Mouse (Mus musculus): ENCODE measurements around the gene 2310011J03Rik. TPM values are rescaled to one million over a fixed set of nuclear protein-coding genes. Genes with fewer than 3 reads are reported as not detected.

The 2310011J03Rik gene
- polyA plus RNA-seq, 1 experiment from 2014 or later, result 54.4 TPM

DNA sequence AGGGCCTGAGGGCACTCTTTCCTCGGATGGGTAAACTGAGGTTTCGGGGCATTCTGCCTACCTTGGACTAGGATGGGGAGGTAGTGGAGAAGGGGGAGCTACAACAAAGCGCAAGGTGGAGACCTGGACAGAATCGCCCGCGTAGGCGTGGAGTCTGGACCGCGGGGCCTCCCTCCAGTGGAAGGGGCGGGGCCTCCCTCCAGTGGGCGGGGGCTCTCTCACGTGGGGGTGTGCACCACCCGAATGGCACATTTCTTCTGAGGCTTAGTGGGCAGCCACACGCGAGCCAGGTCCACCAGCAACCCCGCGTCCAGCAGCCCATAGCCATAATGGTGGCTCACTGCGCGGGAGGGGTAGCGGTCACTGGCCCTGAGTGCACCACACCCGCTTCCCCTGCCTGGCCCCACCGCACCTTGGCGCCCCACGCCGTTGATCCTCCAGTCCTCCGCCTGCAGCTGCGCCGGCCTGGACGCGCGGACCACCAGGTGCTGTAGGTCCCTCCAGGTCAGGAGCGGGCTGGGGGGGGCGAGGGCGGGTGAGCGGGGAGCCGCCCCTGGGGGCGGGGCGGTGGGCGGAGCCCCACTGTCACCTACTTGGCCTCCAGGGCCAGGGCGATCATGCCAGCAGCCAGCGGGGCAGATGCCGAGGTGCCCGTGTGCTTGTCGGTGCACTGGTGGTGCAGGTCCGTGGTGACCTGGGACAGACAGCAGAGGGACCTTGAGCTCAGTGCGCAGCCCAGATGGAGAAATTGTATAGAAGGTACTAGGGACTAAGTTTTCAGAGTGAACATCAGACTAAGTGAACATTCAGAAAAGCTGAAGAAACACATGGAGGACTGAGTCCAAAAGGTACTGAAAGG, 3.2 kb upstream of the 2310011J03Rik start:
- ATAC-seq (ENCODE audit: insufficient number of reproducible peaks, low FRiP score, low TSS enrichment, low read depth), result peak; percentile 16; the same call in 1 of the 2 replicates
- H3K27me3 ChIP-seq, result 0 out of 2 replicates have a peak, but pooled peaks cover 3% of the 10 kb centered on the region
- under 1% methylated on average over 41 of the region's 46 CpGs for WGBS

GRCm38 (mm10) chr10:80322811-80323211, 2.5 kb upstream of the 2310011J03Rik start:
- no peak for ATAC-seq (ENCODE audit: insufficient number of reproducible peaks, low FRiP score, low TSS enrichment, low read depth)
- WGBS, result 2% methylated on average over 28 of the region's 28 CpGs
- Histone ChIP-seq H3K4me2 (peak overlapping the region; percentile 97), H3K27me3 (peaks cover 4% of the 10 kb centered on the region), H3K27ac (peak overlapping the region; percentile 14; the same call in 1 of the 2 replicates), H3K36me3 (peaks cover 16% of the 10 kb centered on the region), H3K4me1 (peaks cover 41% of the 10 kb centered on the region), H3K9me3 (no peaks in the 10 kb centered on the region), H3K9ac (peak overlapping the region; percentile 46), H3K4me3 (peak overlapping the region; percentile 55)

More for the DNA sequence above, 3.2 kb upstream of the 2310011J03Rik start:
- no peaks in the 10 kb centered on the region for H3K9me3 ChIP-seq
- no peak overlapping the region; the same call in 1 of the 2 replicates for H3K27ac ChIP-seq
- H3K36me3 ChIP-seq, result peaks cover 9% of the 10 kb centered on the region
- H3K4me1 ChIP-seq, result peaks cover 41% of the 10 kb centered on the region
- peak overlapping the region; percentile 97 for H3K4me2 ChIP-seq
- peak overlapping the region; percentile 46 for H3K9ac ChIP-seq
- peak overlapping the region; percentile 55 for H3K4me3 ChIP-seq

DNA sequence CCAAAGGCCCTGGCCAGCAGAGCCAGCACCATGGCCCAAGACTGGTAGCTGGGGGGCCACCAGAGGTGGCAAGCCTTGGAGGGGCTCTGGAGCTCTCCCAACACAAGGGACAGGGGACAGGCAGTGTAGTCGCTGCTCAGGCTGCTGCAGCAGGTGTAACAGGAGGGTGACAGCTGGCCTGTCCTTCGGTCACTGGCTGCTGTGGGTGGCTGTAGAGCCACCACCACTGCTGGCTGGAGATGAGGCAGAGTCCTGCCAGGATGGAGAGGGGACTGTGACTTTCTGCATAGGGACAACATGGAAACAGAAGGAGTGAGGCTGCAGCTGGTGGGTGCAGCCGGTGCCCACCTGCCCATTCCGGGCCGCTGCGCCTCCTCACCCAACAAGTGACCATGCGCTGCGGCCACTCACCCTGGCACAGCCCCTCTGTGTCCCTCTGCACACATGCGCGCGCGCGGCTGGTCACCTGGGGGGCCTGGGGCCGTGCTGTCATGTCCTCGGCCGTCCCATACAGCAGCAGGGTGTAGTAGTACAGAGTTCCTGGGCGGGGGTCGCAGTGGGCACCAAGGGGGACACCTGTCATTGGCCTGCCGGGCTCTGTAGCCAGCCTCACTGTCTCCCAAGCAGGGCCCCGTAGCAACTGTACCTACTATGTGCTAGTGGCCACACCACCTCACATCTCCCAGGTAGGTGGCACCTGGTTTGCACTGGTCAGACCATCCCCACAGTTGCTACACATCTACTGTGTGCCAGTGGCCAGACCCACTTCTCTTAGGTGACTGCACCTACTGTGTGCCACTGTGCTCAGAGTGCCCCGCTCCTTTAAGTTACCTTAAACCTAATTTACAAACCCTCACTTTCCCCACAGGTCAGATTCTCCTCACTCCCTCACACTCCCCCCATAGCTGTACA, 1.6 kb upstream of the 2310011J03Rik start:
- H3K27me3 ChIP-seq, result peaks cover 13% of the 10 kb centered on the region
- WGBS, result 90% methylated on average over 21 of the region's 21 CpGs
- no peak for ATAC-seq (ENCODE audit: insufficient number of reproducible peaks, low FRiP score, low TSS enrichment, low read depth)
- no peak overlapping the region for H3K9ac ChIP-seq
- peak overlapping the region; percentile 97 for H3K4me2 ChIP-seq
- H3K27ac ChIP-seq, result peak overlapping the region; percentile 11; the same call in 1 of the 2 replicates
- H3K4me1 ChIP-seq, result peaks cover 41% of the 10 kb centered on the region
- peak overlapping the region; percentile 55; the same call in 1 of the 2 replicates for H3K4me3 ChIP-seq
- H3K36me3 ChIP-seq, result peaks cover 21% of the 10 kb centered on the region
- H3K9me3 ChIP-seq, result no peaks in the 10 kb centered on the region

- peaks cover 21% of the 10 kb centered on the region for H3K27me3 ChIP-seq
- no peak for ATAC-seq (ENCODE audit: insufficient number of reproducible peaks, low FRiP score, low TSS enrichment, low read depth)
- H3K36me3 ChIP-seq, result peaks cover 21% of the 10 kb centered on the region
- H3K4me2 ChIP-seq, result no peak overlapping the region
- H3K9ac ChIP-seq, result no peak overlapping the region
- H3K27ac ChIP-seq, result no peak overlapping the region
- H3K9me3 ChIP-seq, result no peaks in the 10 kb centered on the region
- no peak overlapping the region for H3K4me3 ChIP-seq
- H3K4me1 ChIP-seq, result peaks cover 42% of the 10 kb centered on the region
- WGBS, result 76% methylated on average over 6 of the region's 6 CpGs
Observed at GRCm38 (mm10) chr10:80321014-80321669, 805 bp upstream of the 2310011J03Rik start.

DNA sequence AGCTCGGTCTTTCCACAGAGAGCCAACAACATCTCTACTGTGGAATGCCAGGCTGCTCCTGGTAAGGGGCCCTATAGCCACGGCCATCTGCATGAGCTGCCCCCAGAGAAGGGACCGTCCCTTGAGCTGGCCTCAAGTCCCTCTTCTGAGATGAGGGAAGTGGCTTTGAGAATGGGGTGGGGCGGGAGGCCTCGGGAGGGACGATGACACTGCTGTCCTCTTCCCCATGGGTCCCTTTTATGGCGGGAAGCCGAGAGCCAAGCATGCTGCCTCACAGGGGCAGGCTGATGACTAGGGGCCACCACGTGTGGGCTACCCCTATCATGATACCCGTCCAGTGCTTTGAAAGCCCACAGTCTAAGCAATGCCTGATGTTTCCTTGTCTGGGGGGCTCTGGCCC, 3.3 kb downstream of the 2310011J03Rik start:
- peaks cover 45% of the 10 kb centered on the region for H3K4me1 ChIP-seq
- H3K9me3 ChIP-seq, result no peaks in the 10 kb centered on the region
- H3K27me3 ChIP-seq, result peaks cover 59% of the 10 kb centered on the region
- no peak for ATAC-seq (ENCODE audit: insufficient number of reproducible peaks, low FRiP score, low TSS enrichment, low read depth)
- no peak overlapping the region for H3K9ac ChIP-seq
- WGBS, result 49% methylated on average over 10 of the region's 10 CpGs
- H3K4me3 ChIP-seq, result no peak overlapping the region
- H3K4me2 ChIP-seq, result no peak overlapping the region
- peaks cover 21% of the 10 kb centered on the region for H3K36me3 ChIP-seq
- no peak overlapping the region for H3K27ac ChIP-seq

DNA sequence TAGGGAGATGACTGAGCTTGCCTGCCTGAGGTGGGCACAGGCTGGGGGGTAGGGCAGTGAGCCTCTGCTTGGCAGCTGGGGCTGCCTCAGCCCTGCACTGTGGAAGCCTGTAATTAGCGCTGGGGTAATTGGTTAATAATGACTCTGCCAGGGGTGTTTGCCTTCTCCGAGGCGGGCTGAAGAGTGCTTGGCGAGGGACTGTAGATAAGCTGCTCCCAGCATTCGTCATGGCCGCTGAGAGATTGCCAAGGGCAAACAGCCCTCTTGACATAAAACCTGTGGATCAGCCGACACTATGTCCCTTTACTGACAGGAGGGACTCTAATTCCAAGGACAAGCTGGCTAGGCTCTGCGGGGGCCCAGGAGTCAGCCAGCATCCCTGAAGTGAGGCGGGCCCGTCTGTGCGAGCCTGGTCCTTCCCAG, 4.0 kb downstream of the 2310011J03Rik start:
- H3K36me3 ChIP-seq, result peaks cover 21% of the 10 kb centered on the region
- ATAC-seq (ENCODE audit: insufficient number of reproducible peaks, low FRiP score, low TSS enrichment, low read depth), result no peak
- WGBS, result 27% methylated on average over 11 of the region's 11 CpGs
- H3K27me3 ChIP-seq, result peaks cover 66% of the 10 kb centered on the region
- H3K4me3 ChIP-seq, result no peak overlapping the region
- no peaks in the 10 kb centered on the region for H3K9me3 ChIP-seq
- no peak overlapping the region for H3K27ac ChIP-seq
- no peak overlapping the region for H3K4me2 ChIP-seq
- H3K4me1 ChIP-seq, result peaks cover 39% of the 10 kb centered on the region
- H3K9ac ChIP-seq, result 0 out of 2 replicates have a peak overlapping the region, but pooled peaks have one; percentile 15

- no peak overlapping the region for H3K4me2 ChIP-seq
- H3K36me3 ChIP-seq, result peaks cover 21% of the 10 kb centered on the region
- H3K4me1 ChIP-seq, result peaks cover 34% of the 10 kb centered on the region
- H3K9me3 ChIP-seq, result no peaks in the 10 kb centered on the region
- H3K4me3 ChIP-seq, result no peak overlapping the region
- no peak overlapping the region for H3K9ac ChIP-seq
- ATAC-seq (ENCODE audit: insufficient number of reproducible peaks, low FRiP score, low TSS enrichment, low read depth), result no peak
- H3K27ac ChIP-seq, result no peak overlapping the region
- WGBS, result 39% methylated on average over 27 of the region's 27 CpGs
- peaks cover 76% of the 10 kb centered on the region for H3K27me3 ChIP-seq
Observed at GRCm38 (mm10) chr10:80315315-80315714, 5.0 kb downstream of the 2310011J03Rik start.

DNA sequence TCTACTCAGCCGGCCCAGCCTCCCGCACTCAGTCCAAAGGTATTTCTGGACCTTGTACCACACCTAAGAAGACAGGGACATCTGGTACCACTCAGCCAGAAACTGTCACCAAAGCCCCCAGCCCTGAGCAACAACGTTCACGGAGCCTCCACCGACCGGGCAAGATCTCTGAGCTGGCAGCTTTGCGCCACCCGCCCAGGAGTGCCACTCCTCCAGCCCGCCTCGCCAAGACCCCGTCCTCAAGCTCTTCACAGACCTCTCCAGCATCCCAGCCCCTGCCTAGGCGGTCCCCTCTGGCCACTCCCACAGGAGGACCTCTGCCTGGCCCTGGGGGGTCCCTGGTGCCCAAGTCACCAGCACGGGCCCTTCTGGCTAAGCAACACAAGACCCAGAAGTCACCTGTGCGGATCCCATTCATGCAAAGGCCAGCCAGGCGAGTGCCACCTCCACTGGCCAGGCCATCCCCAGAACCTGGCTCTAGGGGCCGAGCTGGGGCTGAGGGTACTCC, 5.8 kb downstream of the 2310011J03Rik start:
- peaks cover 31% of the 10 kb centered on the region for H3K4me1 ChIP-seq
- ATAC-seq (ENCODE audit: insufficient number of reproducible peaks, low FRiP score, low TSS enrichment, low read depth), result no peak
- H3K36me3 ChIP-seq, result peaks cover 21% of the 10 kb centered on the region
- H3K9me3 ChIP-seq, result no peaks in the 10 kb centered on the region
- WGBS, result 45% methylated on average over 16 of the region's 16 CpGs
- H3K4me2 ChIP-seq, result no peak overlapping the region
- H3K9ac ChIP-seq, result no peak overlapping the region
- H3K27ac ChIP-seq, result no peak overlapping the region
- peaks cover 79% of the 10 kb centered on the region for H3K27me3 ChIP-seq
- H3K4me3 ChIP-seq, result no peak overlapping the region

GRCm38 (mm10) chr10:80313627-80314201, 6.6 kb downstream of the 2310011J03Rik start:
- no peak overlapping the region for H3K27ac ChIP-seq
- peaks cover 23% of the 10 kb centered on the region for H3K4me1 ChIP-seq
- no peak for ATAC-seq (ENCODE audit: insufficient number of reproducible peaks, low FRiP score, low TSS enrichment, low read depth)
- no peak overlapping the region for H3K9ac ChIP-seq
- H3K4me2 ChIP-seq, result no peak overlapping the region
- WGBS, result 41% methylated on average over 20 of the region's 20 CpGs
- peaks cover 79% of the 10 kb centered on the region for H3K27me3 ChIP-seq
- H3K4me3 ChIP-seq, result no peak overlapping the region
- no peaks in the 10 kb centered on the region for H3K9me3 ChIP-seq
- H3K36me3 ChIP-seq, result peaks cover 14% of the 10 kb centered on the region

DNA sequence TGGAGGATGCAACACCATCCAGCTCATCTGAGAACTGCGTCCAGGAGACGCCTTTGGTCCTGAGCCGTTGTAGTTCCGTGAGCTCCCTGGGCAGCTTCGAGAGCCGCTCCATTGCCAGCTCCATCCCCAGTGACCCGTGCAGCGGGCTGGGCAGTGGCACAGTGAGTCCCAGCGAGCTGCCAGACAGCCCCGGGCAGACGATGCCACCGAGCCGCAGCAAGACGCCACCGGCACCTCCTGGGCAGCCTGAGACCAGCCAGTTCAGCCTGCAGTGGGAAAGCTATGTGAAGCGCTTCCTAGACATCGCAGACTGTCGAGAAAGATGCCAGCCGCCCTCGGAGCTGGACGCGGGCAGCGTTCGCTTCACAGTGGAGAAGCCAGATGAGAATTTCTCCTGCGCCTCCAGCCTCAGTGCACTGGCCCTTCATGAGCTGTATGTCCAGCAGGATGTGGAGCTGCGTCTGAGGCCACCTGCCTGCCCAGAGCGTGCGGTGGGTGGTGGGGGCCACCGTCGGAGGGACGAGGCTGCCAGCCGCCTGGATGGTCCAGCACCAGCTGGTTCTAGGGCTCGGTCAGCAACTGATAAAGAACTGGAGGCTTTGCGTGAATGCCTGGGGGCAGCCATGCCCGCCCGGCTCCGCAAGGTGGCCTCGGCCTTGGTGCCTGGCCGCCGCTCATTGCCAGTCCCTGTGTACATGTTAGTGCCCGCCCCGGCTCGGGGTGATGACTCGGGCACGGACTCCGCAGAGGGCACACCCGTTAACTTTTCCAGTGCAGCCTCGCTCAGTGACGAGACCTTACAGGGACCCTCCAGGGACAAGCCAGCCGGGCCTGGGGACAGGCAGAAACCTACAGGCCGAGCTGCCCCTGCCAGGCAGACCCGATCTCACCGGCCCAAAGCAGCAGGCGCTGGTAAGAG, 7.5 kb downstream of the 2310011J03Rik start:
- H3K9ac ChIP-seq, result no peak overlapping the region

More for the DNA sequence above, 7.5 kb downstream of the 2310011J03Rik start:
- Histone ChIP-seq H3K9me3 (no peaks in the 10 kb centered on the region), H3K4me1 (peaks cover 21% of the 10 kb centered on the region), H3K4me3 (no peak overlapping the region), H3K27ac (no peak overlapping the region), H3K27me3 (peaks cover 79% of the 10 kb centered on the region), H3K4me2 (no peak overlapping the region), H3K36me3 (peaks cover 5% of the 10 kb centered on the region)
- ATAC-seq (ENCODE audit: insufficient number of reproducible peaks, low FRiP score, low TSS enrichment, low read depth), result no peak
- 62% methylated on average over 54 of the region's 54 CpGs for WGBS
